Mouse (Mus musculus): ENCODE measurements around the gene Il1a. TPM values are rescaled to one million over a fixed set of nuclear protein-coding genes. Genes with fewer than 3 reads are reported as not detected.
A peak's percentile ranks its signal among the peaks of the same experiment; 100 is the strongest.

The Il1a gene
- total and polyA plus RNA-seq, 3 experiments = 0.04 to 0.17 (median 0.13) TPM

DNA sequence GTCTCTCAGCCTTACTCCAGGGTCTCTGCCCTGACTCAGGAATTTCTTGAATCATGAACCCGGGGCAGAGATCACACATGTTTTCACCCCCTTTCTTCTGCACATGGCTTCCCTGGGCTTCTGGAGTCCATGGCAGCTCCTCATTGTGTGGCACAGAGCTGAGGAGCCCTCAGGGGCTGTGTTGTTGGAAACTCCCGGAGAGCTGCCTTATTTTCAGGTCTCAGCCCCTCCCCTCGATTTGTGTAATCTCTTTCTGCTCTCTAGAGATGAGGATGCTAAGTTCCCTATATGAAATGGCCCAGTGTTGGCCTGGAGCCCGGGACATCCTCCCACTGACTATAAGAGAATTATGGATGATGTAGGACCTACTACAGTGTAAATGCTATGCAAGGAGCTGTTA is 23.7 kb upstream of the Il1a start:
- Histone ChIP-seq H3K4me2 (ENCODE audit: insufficient read depth, low read depth, poor library complexity, severe bottlenecking) (no peak overlapping the region), H3K27ac (ENCODE audit: insufficient read depth, low read depth) (no peak overlapping the region), H3K36me3 (replicated peaks in 1 of 2; ENCODE audit: control insufficient read depth in 1 of 2, insufficient read depth in 1 of 2, low read length in 1 of 2) (no peaks in the 10 kb centered on the region), H3K79me2 (replicated peaks; ENCODE audit: control insufficient read depth, extremely low read depth, insufficient read depth, poor library complexity, severe bottlenecking) (no peaks in the 10 kb centered on the region), H3K27me3 (replicated peaks) (no peaks in the 10 kb centered on the region), H3K4me3 (replicated peaks in 1 of 3; ENCODE audit: low read depth in 2 of 3, low read length in 2 of 3, poor library complexity in 1 of 3) (no peak overlapping the region), H3K4me1 (ENCODE audit: control insufficient read depth in 1 of 2, insufficient read depth in 2 of 2) (peaks cover 6 to 34% of the 10 kb centered on the region in 2 experiments; a peak in 3 of 4 replicates), H3K9ac (ENCODE audit: insufficient read depth, low read depth) (no peak overlapping the region), H3K9me3 (replicated peaks; ENCODE audit: low read length) (no peaks in the 10 kb centered on the region)
- dilution Hi-C loops (cut with MboI; ENCODE audit: extremely low pct_ligation_motif_present, extremely low pct_unique_long_range_greater_than_20kb, low sequenced_read_pairs) (no loop called here), in situ Hi-C loops (cut with MboI; ENCODE audit: low pct_ligation_motif_present, low pct_unique_long_range_greater_than_20kb, low sequenced_read_pairs) (no loop called here)
- TF ChIP-seq RAD21 (IDR thresholded peaks at IDR 0.05; ENCODE audit: low read depth, low read length) (no peak), MAZ (IDR thresholded peaks at IDR 0.05; ENCODE audit: low read depth, low read length) (no peak), TCF12 (IDR thresholded peaks at IDR 0.05; ENCODE audit: low read depth, low read length) (no peak), POLR2AphosphoS2 (IDR thresholded peaks at IDR 0.05; ENCODE audit: low read depth, low read length) (no peak), TBP (conservative IDR thresholded peaks at IDR 0.05; ENCODE audit: low read depth, low read length) (no peak), JUN (IDR thresholded peaks at IDR 0.05; ENCODE audit: insufficient read depth, low read depth, low read length) (no peak), PAX5 (IDR thresholded peaks at IDR 0.05; ENCODE audit: low read length) (no peak), ZNF384 (IDR thresholded peaks at IDR 0.05; ENCODE audit: low read depth, low read length) (no peak), ZKSCAN1 (IDR thresholded peaks at IDR 0.05; ENCODE audit: borderline replicate concordance, low read depth, low read length) (no peak), ZMIZ1 (IDR thresholded peaks at IDR 0.05; ENCODE audit: low read depth, low read length) (no peak), MXI1 (IDR thresholded peaks at IDR 0.05; ENCODE audit: low read depth, low read length) (no peak), EP300 (IDR thresholded peaks at IDR 0.05; ENCODE audit: low read length) (no peak), SIN3A (IDR thresholded peaks at IDR 0.05; ENCODE audit: low read length) (no peak), CHD1 (IDR thresholded peaks at IDR 0.05; ENCODE audit: low read depth, low read length) (no peak), IRF4 (IDR thresholded peaks at IDR 0.05; ENCODE audit: low read depth, low read length) (no peak), USF2 (conservative IDR thresholded peaks at IDR 0.05; ENCODE audit: low read depth, low read length) (no peak), NRF1 (IDR thresholded peaks at IDR 0.05; ENCODE audit: low read depth, low read length) (no peak), USF1 (IDR thresholded peaks at IDR 0.05; ENCODE audit: low read depth, low read length) (no peak)
- DNase-seq (ENCODE audit: extremely low read depth) = no peak

DNA sequence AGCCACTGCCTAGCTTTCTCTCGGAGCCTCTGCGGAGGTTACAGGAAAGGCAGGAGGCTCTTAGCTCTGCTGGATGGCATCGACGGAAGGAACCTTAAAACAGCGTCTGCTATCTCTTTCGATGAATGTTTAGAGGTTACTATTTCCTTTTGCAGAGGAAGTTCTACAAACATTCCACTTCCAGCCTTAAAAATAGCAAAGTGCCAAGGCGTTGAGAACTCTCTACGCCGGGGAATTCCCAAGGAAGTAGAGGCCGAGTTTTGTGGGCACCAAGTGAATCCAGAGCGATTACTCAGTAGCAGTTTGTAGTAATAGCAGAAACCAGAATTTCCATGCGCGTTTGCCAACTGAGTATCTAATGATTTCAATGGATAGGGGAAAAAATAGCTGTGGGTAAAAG is 20.8 kb upstream of the Il1a start:
- Histone ChIP-seq H3K9ac (ENCODE audit: insufficient read depth, low read depth) (no peak overlapping the region), H3K27me3 (replicated peaks) (no peaks in the 10 kb centered on the region), H3K9me3 (replicated peaks; ENCODE audit: low read length) (peaks cover 2% of the 10 kb centered on the region), H3K27ac (ENCODE audit: insufficient read depth, low read depth) (no peak overlapping the region), H3K36me3 (replicated peaks in 1 of 2; ENCODE audit: control insufficient read depth in 1 of 2, insufficient read depth in 1 of 2, low read length in 1 of 2) (no peaks in the 10 kb centered on the region), H3K4me1 (ENCODE audit: control insufficient read depth in 1 of 2, insufficient read depth in 2 of 2) (peaks cover 6 to 27% of the 10 kb centered on the region in 2 experiments; a peak in 3 of 4 replicates), H3K4me3 (replicated peaks in 1 of 3; ENCODE audit: low read depth in 2 of 3, low read length in 2 of 3, poor library complexity in 1 of 3) (no peak overlapping the region), H3K4me2 (ENCODE audit: insufficient read depth, low read depth, poor library complexity, severe bottlenecking) (peak overlapping the region; percentile 9), H3K79me2 (replicated peaks; ENCODE audit: control insufficient read depth, extremely low read depth, insufficient read depth, poor library complexity, severe bottlenecking) (no peaks in the 10 kb centered on the region)
- no peak for DNase-seq (ENCODE audit: extremely low read depth)
- in situ Hi-C loops (cut with MboI; ENCODE audit: low pct_ligation_motif_present, low pct_unique_long_range_greater_than_20kb, low sequenced_read_pairs) (no loop called here), dilution Hi-C loops (cut with MboI; ENCODE audit: extremely low pct_ligation_motif_present, extremely low pct_unique_long_range_greater_than_20kb, low sequenced_read_pairs) (no loop called here)
- TF ChIP-seq MEF2A (IDR thresholded peaks at IDR 0.05; ENCODE audit: borderline replicate concordance, low read depth, low read length) = peak; percentile 69; the same call in 1 of the 2 replicates
- TF ChIP-seq ZKSCAN1 (IDR thresholded peaks at IDR 0.05; ENCODE audit: borderline replicate concordance, low read depth, low read length) = no peak
